Mouse (Mus musculus) B cell, adult 62 days (primary cell): ENCODE data around the gene Hfe. TPM values are rescaled to one million over a fixed set of nuclear protein-coding genes. Genes with fewer than 3 reads are reported as not detected.

Source experiments
- total RNA-seq: library from RNA; stranded (reverse); gene quantifications from 4 replicates; pipeline ENCODE4 v1.2.4, GENCODE M21; 2023

The Hfe gene
- total RNA-seq: 0.48 to 1.5 TPM (median 1.1 TPM) in 4 replicates

GRCm38 (mm10) chr13:23710374-23711089, at the start of gene Hfe:
TSS of gene Hfe (minus strand) at chr13:23710854.

GRCm38 (mm10) chr13:23756790-23757189, 46.1 kb upstream of the Hfe start, which contains the start of gene Hist1h4b:
TSS of gene Hist1h4b (plus strand) at chr13:23757013.

DNA sequence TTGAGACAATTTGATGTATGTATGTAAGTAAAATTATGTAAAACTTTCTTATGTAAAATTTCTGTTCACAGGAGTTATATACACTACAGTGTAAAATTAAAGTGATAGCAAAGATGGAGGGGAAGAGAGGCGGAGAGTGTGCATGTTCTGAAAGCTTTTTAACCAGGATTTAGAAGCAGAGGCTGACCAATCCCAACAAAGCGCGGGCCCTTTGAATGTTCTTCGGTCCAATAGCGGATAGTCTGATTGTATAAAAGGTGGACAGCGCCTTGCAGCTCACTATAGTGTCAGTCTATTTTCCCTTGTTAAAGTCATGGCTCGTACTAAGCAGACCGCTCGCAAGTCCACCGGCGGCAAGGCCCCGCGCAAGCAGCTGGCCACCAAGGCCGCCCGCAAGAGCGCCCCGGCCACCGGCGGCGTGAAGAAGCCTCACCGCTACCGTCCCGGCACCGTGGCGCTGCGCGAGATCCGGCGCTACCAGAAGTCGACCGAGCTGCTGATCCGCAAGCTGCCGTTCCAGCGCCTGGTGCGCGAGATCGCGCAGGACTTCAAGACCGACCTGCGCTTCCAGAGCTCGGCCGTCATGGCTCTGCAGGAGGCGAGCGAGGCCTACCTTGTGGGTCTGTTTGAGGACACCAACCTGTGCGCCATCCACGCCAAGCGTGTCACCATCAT, 41.5 kb upstream of the Hfe start, which contains the start of gene Hist1h3b:
Gene Hist1h3b, plus strand, starts transcription at position 201 of the 675 bp plus-strand sequence.

DNA sequence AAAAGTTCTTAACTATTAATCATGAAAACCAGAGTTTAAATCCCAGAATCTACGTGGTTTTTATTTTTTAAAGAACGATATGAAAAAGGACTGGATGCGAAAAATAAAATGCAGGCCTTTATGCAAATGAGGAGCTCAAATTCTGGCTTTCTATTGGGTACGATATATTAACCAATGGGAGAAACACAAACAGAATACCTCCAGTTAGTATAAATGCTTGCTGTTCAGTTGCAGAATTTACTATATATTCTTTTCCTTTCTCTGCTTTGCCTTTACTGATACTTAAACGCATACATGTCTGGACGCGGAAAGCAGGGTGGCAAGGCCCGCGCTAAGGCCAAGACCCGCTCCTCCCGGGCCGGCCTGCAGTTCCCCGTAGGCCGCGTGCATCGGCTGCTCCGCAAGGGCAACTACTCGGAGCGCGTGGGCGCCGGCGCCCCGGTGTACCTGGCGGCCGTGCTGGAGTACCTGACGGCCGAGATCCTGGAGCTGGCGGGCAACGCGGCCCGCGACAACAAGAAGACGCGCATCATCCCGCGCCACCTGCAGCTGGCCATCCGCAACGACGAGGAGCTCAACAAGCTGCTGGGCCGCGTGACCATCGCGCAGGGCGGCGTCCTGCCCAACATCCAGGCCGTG, 40.3 kb upstream of the Hfe start, which contains the start of gene Hist1h2ab:
Gene Hist1h2ab, plus strand, starts transcription at position 288 of the 639 bp plus-strand sequence.

GRCm38 (mm10) chr13:23746201-23747080, 35.8 kb upstream of the Hfe start, which contains the start of gene Hist1h2bb:
TSS of gene Hist1h2bb (plus strand) at chr13:23746734.

DNA sequence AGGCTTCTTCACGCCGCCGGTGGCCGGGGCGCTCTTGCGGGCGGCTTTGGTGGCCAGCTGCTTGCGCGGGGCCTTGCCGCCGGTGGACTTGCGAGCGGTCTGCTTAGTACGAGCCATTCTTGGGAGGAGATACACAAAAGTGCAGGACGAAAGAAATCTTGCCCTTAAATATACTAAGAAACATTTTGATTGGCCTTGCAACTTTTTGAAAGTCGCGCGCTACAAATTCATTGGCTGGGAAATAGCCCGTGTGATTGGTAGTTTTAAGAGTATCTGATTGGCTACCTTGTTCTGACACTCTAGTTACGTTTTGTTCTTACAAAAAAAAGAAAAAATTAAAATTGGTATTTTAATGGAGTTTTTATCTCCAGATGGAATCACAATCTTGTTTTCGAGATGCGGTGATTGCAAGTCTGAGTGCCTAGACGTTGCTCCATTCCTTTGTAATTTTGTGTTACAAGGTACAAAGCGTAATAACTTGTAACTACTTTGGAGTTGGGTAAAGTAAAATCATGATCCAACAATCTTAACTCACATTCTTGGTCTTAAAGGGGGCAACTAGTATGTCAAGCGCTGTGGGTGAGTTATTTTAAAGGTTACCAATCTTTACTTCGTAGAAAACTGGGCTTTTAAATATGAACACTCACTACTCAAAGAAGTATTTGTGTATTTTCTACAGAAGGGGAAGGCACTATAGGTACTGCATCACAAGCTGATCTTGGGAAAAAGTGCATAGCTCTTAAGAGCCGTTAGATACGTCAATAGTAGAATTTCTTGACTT, 34.9 kb upstream of the Hfe start, which contains the start of gene Hist1h3c:
Gene Hist1h3c, minus strand, starts transcription at position 222 of the 781 bp plus-strand sequence.

GRCm38 (mm10) chr13:23738677-23739068, 28.0 kb upstream of the Hfe start, which contains the start of gene Hist1h1c:
TSS of gene Hist1h1c (plus strand) at chr13:23738808.

DNA sequence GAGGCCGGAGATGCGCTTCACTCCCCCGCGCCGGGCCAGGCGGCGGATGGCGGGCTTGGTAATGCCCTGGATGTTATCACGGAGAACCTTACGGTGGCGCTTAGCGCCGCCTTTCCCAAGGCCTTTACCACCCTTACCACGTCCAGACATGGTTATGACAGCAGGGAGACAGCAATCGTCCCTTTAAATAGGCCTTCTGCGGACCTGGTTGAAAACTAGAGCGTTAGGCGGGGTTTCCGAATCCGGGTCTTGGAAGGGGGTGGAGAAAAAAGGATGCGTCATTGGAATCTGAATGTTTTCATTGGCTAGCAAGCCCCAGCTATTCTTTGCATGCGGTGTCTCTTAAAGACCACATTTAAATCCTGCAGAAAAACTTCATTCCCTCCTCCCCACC, 12.4 kb downstream of the Hfe start, which contains the start of gene Hist1h4c:
Gene Hist1h4c, minus strand, starts transcription at position 155 of the 394 bp plus-strand sequence.

DNA sequence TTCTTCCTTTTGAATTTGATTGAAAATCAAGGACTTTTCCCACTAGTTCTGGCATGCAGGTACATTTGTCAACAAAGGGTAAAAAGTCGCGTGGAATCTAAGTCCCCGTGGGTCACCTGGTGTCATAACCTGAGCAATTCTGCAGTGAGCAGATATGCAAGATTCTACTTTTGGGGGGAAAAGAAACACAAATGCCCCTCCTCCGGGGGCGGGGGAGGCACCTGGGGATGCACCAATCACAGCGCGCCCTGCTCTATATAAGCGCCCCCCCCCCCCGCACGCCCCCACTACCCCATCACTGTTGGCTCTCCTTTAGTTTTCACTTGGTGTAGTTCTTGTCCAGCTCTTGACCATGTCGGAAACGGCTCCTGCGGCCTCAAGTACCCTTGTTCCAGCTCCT, 15.1 kb downstream of the Hfe start, which contains the start of gene Hist1h1t:
Gene Hist1h1t, plus strand, starts transcription at position 301 of the 400 bp plus-strand sequence.

GRCm38 (mm10) chr13:23683755-23684281, 26.8 kb downstream of the Hfe start, which contains the start of the genes Hist1h2ac and Hist1h2bc:
TSS of gene Hist1h2ac (minus strand) at chr13:23683948.
TSS of gene Hist1h2bc (plus strand) at chr13:23684199.

Other genes starting within 250 kb of the Hfe start
- not detected in 4 replicates for gene Btn1a1, start 245.0 kb downstream of the Hfe start, total RNA-seq
- 0.63 to 1.2 TPM (median 0.94 TPM) in 4 replicates for gene Btn2a2, start 222.0 kb downstream of the Hfe start, total RNA-seq
- gene Hist1h4h, start 179.8 kb downstream of the Hfe start, total RNA-seq: 312 to 413 TPM (median 355 TPM) in 4 replicates
- gene Hist1h2af, start 176.9 kb downstream of the Hfe start, total RNA-seq: 8.2 to 18.3 TPM (median 14.4 TPM) in 4 replicates
- 4.0 to 5.5 TPM (median 4.9 TPM) in 3 of 4 replicates, not detected in the other for gene Hist1h3g, start 175.4 kb downstream of the Hfe start, total RNA-seq
- gene Hist1h2bh, start 167.5 kb downstream of the Hfe start, total RNA-seq: 9.7 to 15.7 TPM (median 11.4 TPM) in 4 replicates
- 116 to 135 TPM (median 127 TPM) in 4 replicates for gene Hist1h3f, start 166.8 kb downstream of the Hfe start, total RNA-seq
- 64.1 to 86.2 TPM (median 72.6 TPM) in 4 replicates for gene Hist1h4f, start 159.2 kb downstream of the Hfe start, total RNA-seq
- 20.7 to 25.2 TPM (median 22.9 TPM) in 4 replicates for gene Hist1h1d, start 157.6 kb downstream of the Hfe start, total RNA-seq
- 302 to 339 TPM (median 312 TPM) in 4 replicates for gene Hist1h3e, start 148.5 kb downstream of the Hfe start, total RNA-seq
- gene Hist1h2ae, start 139.6 kb downstream of the Hfe start, total RNA-seq: 20.2 to 28.2 TPM (median 23.3 TPM) in 4 replicates
- 455 to 535 TPM (median 493 TPM) in 4 replicates for gene Hist1h2bg, start 139.5 kb downstream of the Hfe start, total RNA-seq
- gene Hist1h2bf, start 136.7 kb downstream of the Hfe start, total RNA-seq: 223 to 279 TPM (median 234 TPM) in 4 replicates
- 18.6 to 61.8 TPM (median 42.9 TPM) in 4 replicates for gene Hist1h2ad, start 136.5 kb downstream of the Hfe start, total RNA-seq
- 33.1 to 41.7 TPM (median 35.9 TPM) in 4 replicates for gene Hist1h3d, start 135.1 kb downstream of the Hfe start, total RNA-seq
- gene Hist1h4d, start 129.3 kb downstream of the Hfe start, total RNA-seq: 149 to 174 TPM (median 170 TPM) in 4 replicates
- gene Hist1h2be, start 89.7 kb downstream of the Hfe start, total RNA-seq: 31.4 to 39.8 TPM (median 37.8 TPM) in 4 replicates
- gene Hist1h1e, start 88.3 kb downstream of the Hfe start, total RNA-seq: 317 to 365 TPM (median 333 TPM) in 4 replicates
- 9.3 to 10.9 TPM (median 9.8 TPM) in 4 replicates for gene Hist1h2ac, start 26.9 kb downstream of the Hfe start, total RNA-seq
- gene Hist1h2bc, start 26.7 kb downstream of the Hfe start, total RNA-seq: 16.6 to 23.0 TPM (median 18.7 TPM) in 4 replicates
- gene Hist1h1t, start 15.0 kb downstream of the Hfe start, total RNA-seq: 0.67 to 1.3 TPM in 2 of 4 replicates, not detected in the others
- gene Hist1h4c, start 12.4 kb downstream of the Hfe start, total RNA-seq: 174 to 205 TPM (median 189 TPM) in 4 replicates
- 857 to 1,008 TPM (median 880 TPM) in 4 replicates for gene Hist1h1c, start 28.0 kb upstream of the Hfe start, total RNA-seq
- 9.0 to 14.7 TPM (median 11.7 TPM) in 4 replicates for gene Hist1h3c, start 34.7 kb upstream of the Hfe start, total RNA-seq
- 65.5 to 82.0 TPM (median 72.9 TPM) in 4 replicates for gene Hist1h2bb, start 35.9 kb upstream of the Hfe start, total RNA-seq
- gene Hist1h2ab, start 40.3 kb upstream of the Hfe start, total RNA-seq: 38.9 to 112 TPM (median 74.0 TPM) in 4 replicates
- gene Hist1h3b, start 41.4 kb upstream of the Hfe start, total RNA-seq: 29.5 to 64.1 TPM (median 35.4 TPM) in 4 replicates
- gene Hist1h4b, start 46.2 kb upstream of the Hfe start, total RNA-seq: 81.8 to 123 TPM (median 110 TPM) in 4 replicates
- 189 to 269 TPM (median 202 TPM) in 4 replicates for gene Hist1h4a, start 50.4 kb upstream of the Hfe start, total RNA-seq
- 385 to 444 TPM (median 390 TPM) in 4 replicates for gene Hist1h3a, start 51.5 kb upstream of the Hfe start, total RNA-seq
- 35.5 to 38.6 TPM (median 37.0 TPM) in 4 replicates for gene Hist1h1a, start 52.8 kb upstream of the Hfe start, total RNA-seq
- gene Trim38, start 59.1 kb upstream of the Hfe start, total RNA-seq: not detected in 4 replicates
- not detected in 4 replicates for gene Slc17a2, start 96.1 kb upstream of the Hfe start, total RNA-seq
- gene Slc17a3, start 128.6 kb upstream of the Hfe start, total RNA-seq: not detected in 4 replicates
- gene Slc17a1, start 156.9 kb upstream of the Hfe start, total RNA-seq: not detected in 4 replicates
- not detected in 4 replicates for gene Slc17a4, start 204.2 kb upstream of the Hfe start, total RNA-seq
- gene Hist1h2ba, start 223.3 kb upstream of the Hfe start, total RNA-seq: not detected in 4 replicates
- gene Hist1h2aa, start 223.6 kb upstream of the Hfe start, total RNA-seq: not detected in 4 replicates